Mouse (Mus musculus) embryo, embryonic 11.5 days (tissue): ENCODE data around the gene Ddx19a.
"Not testable (repeated sequence)": the region's sequence is repeated elsewhere in the genome, so short reads cannot be mapped to it uniquely, and the experiment has no call there.

Experiments used
- DNase-seq: peaks from one replicate; pipeline ENCODE4 v3.0.0-alpha.2; 2012; ENCODE audit warnings: low read depth, low spot score

Gene Ddx19a

DNA sequence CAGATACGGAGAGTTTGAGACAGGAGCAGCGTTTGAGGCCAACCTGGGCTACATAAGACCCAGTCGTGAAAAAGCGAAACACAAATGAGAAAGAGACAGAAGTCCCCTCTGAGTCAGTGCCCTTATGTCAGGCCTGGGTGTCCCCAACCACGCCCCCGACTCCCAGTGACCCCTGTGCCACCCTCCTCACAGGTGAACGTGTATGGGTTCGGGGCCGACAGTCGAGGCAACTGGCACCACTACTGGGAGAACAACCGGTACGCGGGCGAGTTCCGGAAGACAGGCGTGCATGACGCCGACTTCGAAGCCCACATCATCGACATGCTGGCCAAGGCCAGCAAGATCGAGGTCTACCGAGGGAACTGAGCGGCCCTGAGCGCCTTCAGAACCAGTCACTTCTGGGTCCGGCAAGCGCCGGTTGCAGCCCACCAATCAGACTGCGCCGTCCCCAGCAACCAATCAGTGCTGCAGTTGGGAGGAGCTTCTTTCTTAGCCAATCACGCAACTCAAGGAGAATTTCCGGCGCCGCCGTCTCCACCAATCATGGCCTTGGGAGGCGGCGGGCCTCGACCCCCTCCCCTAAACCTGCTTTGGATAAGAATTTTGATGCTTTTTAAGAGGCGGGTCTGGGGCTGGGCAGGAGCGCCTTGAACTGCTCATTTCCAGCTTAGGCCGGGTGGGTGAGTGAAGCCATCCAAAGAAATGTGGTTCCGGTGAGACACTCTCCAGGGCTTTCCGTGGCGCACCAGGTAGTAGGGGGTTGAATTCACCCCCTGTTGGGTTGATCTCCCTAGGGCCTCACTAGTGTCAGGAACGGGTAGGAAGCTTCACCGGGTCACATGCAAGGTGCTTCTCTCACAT, 27.5 kb downstream of the Ddx19a start:
- DNase-seq = peak; percentile 85

- no peak for DNase-seq
Measured at GRCm38 (mm10) chr8:110967326-110967725, 30.3 kb downstream of the Ddx19a start.

DNA sequence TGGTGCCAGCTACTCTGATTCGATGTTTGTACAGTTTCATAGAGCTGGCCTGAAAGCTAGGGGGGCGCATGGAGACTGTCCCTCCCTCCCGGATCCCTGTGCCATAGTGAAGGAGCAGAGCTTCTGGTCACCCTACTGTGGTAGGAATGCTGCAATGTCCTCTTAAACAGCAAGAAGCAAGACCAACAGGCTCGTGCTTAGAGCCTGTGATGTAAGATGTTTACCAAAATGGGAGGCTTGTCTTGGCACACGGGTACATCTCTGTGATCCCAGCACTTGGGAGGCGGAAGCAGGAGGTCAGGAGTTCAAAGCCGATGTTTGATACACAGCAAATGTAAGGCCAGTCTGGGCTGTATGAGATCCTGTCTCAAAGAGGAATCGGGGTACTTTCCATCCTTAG, 31.0 kb downstream of the Ddx19a start:
- DNase-seq = no peak

DNA sequence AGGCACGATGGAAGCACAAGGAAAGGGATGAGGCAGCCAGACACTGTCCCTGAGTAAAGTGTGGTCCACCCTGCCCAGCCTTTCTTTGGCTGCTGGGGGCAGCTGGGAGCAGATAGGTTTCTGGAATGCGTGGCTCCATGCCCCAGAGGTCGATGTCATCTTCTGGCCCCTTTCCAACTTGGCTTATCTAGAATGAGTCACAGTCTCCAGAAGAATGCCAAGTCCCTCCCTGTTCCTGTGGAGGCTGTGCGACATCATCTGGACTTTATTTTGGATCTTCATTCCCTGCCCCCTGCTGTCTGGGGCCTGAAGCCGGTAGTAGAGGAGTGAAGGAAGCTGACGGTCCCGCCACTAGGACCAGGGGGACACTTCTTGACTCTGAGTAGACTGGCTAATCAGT, 32.0 kb downstream of the Ddx19a start:
- no peak for DNase-seq

- no peak for DNase-seq
Measured at GRCm38 (mm10) chr8:110964666-110965065, 32.9 kb downstream of the Ddx19a start.

DNA sequence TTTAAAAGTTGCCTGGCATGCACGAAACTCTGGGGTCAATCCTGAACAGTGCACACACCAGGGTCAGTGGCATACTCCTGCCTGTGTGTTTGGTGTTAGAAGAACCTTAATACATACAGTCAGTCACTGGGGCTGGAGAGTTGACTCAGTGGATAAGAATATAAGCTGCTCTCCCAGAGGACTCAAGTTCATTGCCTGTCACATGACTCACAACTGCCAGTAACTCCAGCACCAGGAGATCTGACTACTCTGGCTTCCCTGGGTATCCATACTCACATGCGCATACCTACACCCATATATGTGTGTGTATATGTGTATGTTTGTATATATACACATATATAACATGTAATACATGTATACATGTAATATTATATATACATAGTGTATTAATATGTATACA, 34.5 kb downstream of the Ddx19a start:
- no peak for DNase-seq

- no peak for DNase-seq
Measured at GRCm38 (mm10) chr8:110959906-110960305, 37.7 kb downstream of the Ddx19a start.

GRCm38 (mm10) chr8:110959071-110959780, 38.4 kb downstream of the Ddx19a start:
- no peak for DNase-seq

DNA sequence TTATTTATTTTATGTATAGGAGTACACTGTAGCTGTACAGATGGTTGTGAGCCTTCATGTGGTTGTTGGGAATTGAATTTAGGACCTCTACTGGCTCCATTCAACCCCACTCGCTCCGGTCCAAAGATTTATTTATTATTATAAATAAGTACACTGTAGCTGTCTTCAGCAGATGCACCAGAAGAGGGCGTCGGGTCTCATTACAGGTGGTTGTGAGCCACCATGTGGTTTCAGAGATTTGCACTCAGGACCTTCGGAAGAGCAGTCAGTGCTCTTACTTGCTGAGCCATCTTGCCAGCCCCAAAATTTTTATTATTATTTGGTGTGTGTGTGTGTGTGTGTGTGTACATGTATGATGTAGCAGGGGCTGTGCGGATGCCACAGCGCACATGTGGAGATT, 39.0 kb downstream of the Ddx19a start:
- not testable (repeated sequence) for DNase-seq

- DNase-seq = no peak
Measured at GRCm38 (mm10) chr8:110958135-110958534, 39.5 kb downstream of the Ddx19a start.

DNA sequence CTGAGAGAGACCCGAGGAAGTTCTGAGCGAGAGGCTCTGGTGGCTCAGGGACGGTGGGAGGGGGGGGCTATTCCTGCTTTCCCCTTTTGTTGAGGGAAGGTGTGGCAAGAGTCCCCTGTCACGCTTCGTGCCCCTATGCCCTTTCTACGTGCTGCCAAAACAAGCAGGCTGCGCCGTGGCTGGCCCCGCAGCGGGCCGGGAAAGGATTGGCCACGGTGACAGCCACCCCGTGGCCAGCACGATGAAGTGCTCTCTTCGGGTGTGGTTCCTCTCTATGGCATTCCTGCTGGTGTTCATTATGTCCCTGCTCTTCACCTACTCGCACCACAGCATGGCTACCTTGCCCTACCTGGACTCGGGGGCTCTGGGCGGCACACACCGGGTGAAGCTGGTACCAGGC, 40.1 kb downstream of the Ddx19a start:
- DNase-seq = no peak

GRCm38 (mm10) chr8:110956619-110957450, 40.8 kb downstream of the Ddx19a start:
- DNase-seq = no peak

DNA sequence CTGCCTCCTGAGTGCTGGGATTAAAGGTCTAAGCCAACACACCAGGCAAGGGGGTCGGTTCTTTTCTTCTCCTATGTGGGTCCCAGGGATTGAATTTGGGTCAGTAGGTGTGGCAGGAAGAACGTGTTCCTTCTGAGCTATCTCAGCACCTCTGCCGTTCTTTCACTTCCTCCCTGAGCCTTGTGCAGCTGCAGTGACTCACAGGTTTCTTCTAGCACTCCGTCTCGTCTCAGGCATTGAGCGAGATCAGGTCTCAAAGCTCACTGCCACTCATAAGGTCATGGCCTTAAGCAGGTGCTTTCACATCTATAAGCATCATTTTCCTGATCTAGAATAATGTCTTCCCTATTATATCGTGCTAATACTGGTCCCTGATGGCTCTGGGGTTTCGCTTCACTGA, 42.8 kb downstream of the Ddx19a start:
- no peak for DNase-seq

GRCm38 (mm10) chr8:110950065-110950484, 47.5 kb downstream of the Ddx19a start:
- no peak for DNase-seq

- DNase-seq = no peak
Measured at GRCm38 (mm10) chr8:110945716-110946115, 51.9 kb downstream of the Ddx19a start.

DNA sequence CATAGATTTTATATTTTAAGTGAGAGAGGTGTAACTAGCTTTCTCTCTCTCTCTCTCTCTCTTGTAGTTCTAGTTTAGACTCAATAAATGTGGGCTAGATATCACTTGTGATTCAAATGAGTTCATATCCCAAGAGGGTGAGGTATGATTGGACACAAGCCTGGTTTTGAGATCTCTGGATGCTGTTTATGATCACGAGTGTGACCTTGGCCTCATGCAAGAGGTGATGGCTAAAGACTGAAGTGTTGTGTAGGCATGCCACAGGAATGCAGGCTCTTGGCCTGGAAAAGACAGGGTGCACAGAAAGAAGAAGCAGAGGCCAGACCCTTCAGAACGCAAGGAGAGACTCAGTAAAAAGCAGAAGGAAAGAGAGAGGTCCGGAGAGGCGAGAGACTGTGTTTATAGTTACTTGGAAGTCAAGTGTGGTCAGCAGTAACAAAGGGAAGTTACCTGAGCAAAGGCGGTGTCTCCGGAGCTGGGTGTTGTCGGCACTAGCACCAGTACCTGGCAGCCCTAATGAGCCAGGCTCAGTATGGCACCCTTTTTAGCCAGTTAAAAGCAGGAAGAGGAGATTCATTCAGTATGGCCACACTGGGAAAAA, 53.2 kb downstream of the Ddx19a start:
- no peak for DNase-seq

DNA sequence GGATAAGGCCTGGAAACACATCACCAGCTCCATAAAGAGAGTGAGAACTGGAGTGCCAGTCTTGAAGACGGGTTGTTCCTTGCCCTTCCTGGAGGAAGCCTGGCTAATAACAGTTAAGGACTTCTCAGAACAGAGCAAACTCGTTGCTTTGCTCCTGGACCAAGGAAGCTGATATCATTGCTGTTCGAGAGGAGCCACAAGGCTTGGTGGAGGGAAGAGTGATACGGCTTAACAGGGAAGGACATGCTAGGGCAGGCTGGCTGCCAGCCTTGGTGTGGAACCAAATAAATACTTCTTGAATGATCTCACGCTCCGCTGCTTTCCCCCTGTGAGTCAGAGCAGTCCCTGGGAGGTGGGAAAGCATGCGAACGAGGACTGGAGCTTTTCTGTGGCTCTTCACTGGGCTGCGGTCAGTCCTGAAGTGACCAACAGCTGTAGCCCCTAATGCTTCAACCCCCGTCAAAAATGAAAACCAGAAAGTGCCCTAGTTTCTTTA, 56.1 kb downstream of the Ddx19a start:
- DNase-seq = no peak

DNA sequence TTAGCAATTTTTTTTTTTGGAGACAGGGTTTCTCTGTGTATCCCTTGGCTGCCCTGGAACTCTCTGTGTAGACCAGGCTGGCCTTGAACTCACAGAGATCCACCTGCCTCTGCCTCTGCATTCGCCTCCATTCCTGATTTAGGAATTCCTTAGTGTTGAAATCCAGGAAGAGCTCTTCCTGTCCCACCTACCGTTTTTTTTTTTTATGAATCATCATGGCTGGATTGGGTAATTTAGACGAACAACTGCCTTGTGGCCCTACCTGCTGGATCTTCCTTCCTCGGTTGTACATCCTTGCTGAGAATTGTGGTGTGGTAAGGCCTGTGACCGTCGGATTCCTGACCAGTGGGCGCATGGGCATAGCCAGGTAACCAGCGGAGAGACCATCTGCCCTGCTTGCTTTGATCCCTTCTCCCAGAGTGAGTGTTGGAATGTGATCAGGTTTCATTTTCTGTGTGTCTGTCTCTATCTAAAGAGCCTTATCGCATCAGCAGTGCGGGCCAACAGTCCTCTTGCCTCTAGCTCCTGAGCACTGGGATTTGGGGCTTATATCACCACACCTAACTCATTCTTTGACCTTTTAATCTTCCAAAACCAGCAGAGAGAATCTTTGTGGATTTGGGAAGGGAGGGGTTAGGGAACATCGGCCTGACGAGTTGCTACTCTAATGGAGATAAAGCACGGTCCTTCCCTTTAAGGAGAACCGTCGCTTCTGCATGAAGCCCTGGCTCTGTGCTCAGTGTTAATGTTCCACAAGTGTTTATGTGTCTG, 56.7 kb downstream of the Ddx19a start:
- no peak for DNase-seq

GRCm38 (mm10) chr8:110938882-110939589, 58.6 kb downstream of the Ddx19a start:
- no peak for DNase-seq

GRCm38 (mm10) chr8:110936217-110936616, 61.4 kb downstream of the Ddx19a start:
- DNase-seq = no peak
